Mouse (Mus musculus): Measurements from ENCODE around the gene Egfl7. TPM values are rescaled to one million over a fixed set of nuclear protein-coding genes. Genes with fewer than 3 reads are reported as not detected.
A peak's percentile ranks its signal among the peaks of the same experiment; 100 is the strongest.

Gene Egfl7
- polyA plus RNA-seq, 1 experiment from 2014 or later = 64.8 TPM

DNA sequence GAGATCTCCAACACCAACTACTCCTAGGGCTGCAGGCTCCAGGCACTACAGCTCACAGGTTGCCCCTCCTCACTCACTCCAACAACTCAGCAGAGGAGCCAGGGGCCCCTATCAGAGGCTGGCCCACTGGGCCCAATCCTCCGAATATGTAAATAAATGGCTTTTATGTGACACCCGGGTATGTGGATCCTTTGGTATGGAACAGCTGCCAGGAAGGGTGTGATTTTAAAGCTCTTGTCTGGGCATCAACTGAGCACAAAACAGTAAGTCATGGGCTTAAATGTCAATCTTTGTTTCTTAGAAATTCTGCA, 56.5 kb downstream of the Egfl7 start:
- H3K9ac ChIP-seq (replicated peaks) = no peak overlapping the region
- H3K4me3 ChIP-seq = no peak overlapping the region
- H3K4me2 ChIP-seq (replicated peaks) = no peak overlapping the region
- H3K27me3 ChIP-seq = no peaks in the 10 kb centered on the region
- 62% methylated on average over 2 of the region's 2 CpGs for WGBS
- peaks cover 45% of the 10 kb centered on the region for H3K36me3 ChIP-seq
- no peak overlapping the region for H3K27ac ChIP-seq (replicated peaks)
- no peaks in the 10 kb centered on the region for H3K9me3 ChIP-seq
- peaks cover 32% of the 10 kb centered on the region for H3K4me1 ChIP-seq
- no peak for ATAC-seq (ENCODE audit: low FRiP score, low read depth)

GRCm38 (mm10) chr2:26637316-26637932, 57.6 kb downstream of the Egfl7 start:
- H3K4me2 ChIP-seq (replicated peaks) = no peak overlapping the region
- H3K4me1 ChIP-seq = peaks cover 28% of the 10 kb centered on the region
- no peak overlapping the region for H3K4me3 ChIP-seq
- peaks cover 41% of the 10 kb centered on the region for H3K36me3 ChIP-seq
- no peak for ATAC-seq (ENCODE audit: low FRiP score, low read depth)
- H3K9ac ChIP-seq (replicated peaks) = peak overlapping the region; percentile 0; the same call in 1 of the 2 replicates
- no peaks in the 10 kb centered on the region for H3K9me3 ChIP-seq
- WGBS = 89% methylated on average over 4 of the region's 4 CpGs
- H3K27ac ChIP-seq (replicated peaks) = no peak overlapping the region
- H3K27me3 ChIP-seq = no peaks in the 10 kb centered on the region

GRCm38 (mm10) chr2:26638039-26638438, 58.2 kb downstream of the Egfl7 start:
- no peak for ATAC-seq (ENCODE audit: low FRiP score, low read depth)
- H3K4me1 ChIP-seq = peaks cover 28% of the 10 kb centered on the region
- peaks cover 41% of the 10 kb centered on the region for H3K36me3 ChIP-seq
- peak overlapping the region; percentile 84; the same call in 1 of the 2 replicates for H3K4me2 ChIP-seq (replicated peaks)
- no peak overlapping the region for H3K27ac ChIP-seq (replicated peaks)
- peak overlapping the region; percentile 0; the same call in 1 of the 2 replicates for H3K9ac ChIP-seq (replicated peaks)
- WGBS = 89% methylated on average over 5 of the region's 5 CpGs
- peak overlapping the region; percentile 94; the same call in 1 of the 2 replicates for H3K4me3 ChIP-seq
- H3K27me3 ChIP-seq = no peaks in the 10 kb centered on the region
- H3K9me3 ChIP-seq = no peaks in the 10 kb centered on the region

- Histone ChIP-seq H3K4me3 (peak overlapping the region; percentile 94), H3K36me3 (peaks cover 41% of the 10 kb centered on the region), H3K27me3 (no peaks in the 10 kb centered on the region), H3K27ac (replicated peaks) (0 out of 2 replicates have a peak overlapping the region, but pooled peaks have one; percentile 8), H3K4me2 (replicated peaks) (peak overlapping the region; percentile 84), H3K4me1 (peaks cover 25% of the 10 kb centered on the region), H3K9ac (replicated peaks) (peak overlapping the region; percentile 96), H3K9me3 (no peaks in the 10 kb centered on the region)
- 75% methylated on average over 5 of the region's 5 CpGs for WGBS
- no peak for ATAC-seq (ENCODE audit: low FRiP score, low read depth)
These were observed 58.8 kb downstream of the Egfl7 start for GRCm38 (mm10) chr2:26638572-26638971.

- Histone ChIP-seq H3K4me3 (peak overlapping the region; percentile 94), H3K27me3 (no peaks in the 10 kb centered on the region), H3K4me2 (replicated peaks) (peak overlapping the region; percentile 84), H3K4me1 (peaks cover 23% of the 10 kb centered on the region), H3K9me3 (no peaks in the 10 kb centered on the region), H3K9ac (replicated peaks) (peak overlapping the region; percentile 96), H3K36me3 (peaks cover 38% of the 10 kb centered on the region), H3K27ac (replicated peaks) (peak overlapping the region; percentile 8; the same call in 1 of the 2 replicates)
- ATAC-seq (ENCODE audit: low FRiP score, low read depth) = no peak
- WGBS = 9% methylated on average over 8 of the region's 8 CpGs
These were observed 59.3 kb downstream of the Egfl7 start for GRCm38 (mm10) chr2:26639083-26639482.

DNA sequence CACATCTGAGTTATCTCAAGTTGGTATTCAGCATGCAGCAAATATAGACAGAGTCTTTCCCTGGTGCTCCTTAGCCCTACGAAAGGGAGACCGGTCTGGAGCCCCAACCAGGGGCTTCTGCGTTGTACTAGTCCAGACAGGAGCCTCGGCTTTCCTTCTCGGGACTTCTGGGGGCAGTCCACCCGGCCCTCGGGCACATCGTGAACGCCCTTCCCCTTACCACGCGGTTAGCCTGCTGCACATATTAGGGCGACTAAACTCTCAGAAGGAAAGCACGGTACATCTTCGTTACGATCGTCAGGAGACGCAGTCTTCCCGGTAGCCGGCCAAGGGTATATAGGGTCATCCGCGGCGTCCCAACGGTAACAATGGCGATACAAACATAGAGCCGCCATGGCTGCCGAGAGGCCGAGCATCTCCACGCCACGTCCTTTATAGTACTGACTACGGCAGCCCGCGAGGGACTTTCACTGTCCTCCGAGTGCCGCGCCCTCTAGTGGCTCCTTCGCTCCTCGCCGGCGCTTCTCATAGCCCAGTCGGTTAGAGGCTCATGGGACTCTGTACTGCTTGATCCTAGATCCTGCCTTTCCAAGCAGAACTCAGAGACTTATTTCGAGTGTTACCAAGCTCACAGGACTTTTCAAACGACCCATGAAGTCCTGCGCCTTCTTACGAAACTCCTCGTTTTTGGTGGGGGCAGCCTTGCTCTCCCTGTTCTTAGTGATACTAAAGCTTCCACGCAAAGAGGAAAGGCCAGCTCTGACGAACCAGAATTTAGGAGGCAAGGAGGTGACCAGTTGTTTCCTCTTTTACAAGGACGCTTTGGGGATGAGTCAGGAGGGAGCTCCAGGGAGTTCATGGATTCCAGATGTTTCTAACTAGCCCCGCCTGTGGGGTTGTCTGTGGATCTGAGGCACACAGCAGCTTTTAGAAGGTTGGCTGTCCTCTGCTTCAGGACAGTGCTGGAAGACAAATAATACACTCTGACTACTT, 60.3 kb downstream of the Egfl7 start:
- H3K4me2 ChIP-seq (replicated peaks) = peak overlapping the region; percentile 84
- H3K36me3 ChIP-seq = peaks cover 28% of the 10 kb centered on the region
- peaks cover 23% of the 10 kb centered on the region for H3K4me1 ChIP-seq
- peak; percentile 87 for ATAC-seq (ENCODE audit: low FRiP score, low read depth)
- peak overlapping the region; percentile 94 for H3K4me3 ChIP-seq
- no peaks in the 10 kb centered on the region for H3K27me3 ChIP-seq
- H3K9ac ChIP-seq (replicated peaks) = peak overlapping the region; percentile 96
- H3K9me3 ChIP-seq = no peaks in the 10 kb centered on the region
- peak overlapping the region; percentile 73 for H3K27ac ChIP-seq (replicated peaks)
- 4% methylated on average over 49 of the region's 49 CpGs for WGBS

DNA sequence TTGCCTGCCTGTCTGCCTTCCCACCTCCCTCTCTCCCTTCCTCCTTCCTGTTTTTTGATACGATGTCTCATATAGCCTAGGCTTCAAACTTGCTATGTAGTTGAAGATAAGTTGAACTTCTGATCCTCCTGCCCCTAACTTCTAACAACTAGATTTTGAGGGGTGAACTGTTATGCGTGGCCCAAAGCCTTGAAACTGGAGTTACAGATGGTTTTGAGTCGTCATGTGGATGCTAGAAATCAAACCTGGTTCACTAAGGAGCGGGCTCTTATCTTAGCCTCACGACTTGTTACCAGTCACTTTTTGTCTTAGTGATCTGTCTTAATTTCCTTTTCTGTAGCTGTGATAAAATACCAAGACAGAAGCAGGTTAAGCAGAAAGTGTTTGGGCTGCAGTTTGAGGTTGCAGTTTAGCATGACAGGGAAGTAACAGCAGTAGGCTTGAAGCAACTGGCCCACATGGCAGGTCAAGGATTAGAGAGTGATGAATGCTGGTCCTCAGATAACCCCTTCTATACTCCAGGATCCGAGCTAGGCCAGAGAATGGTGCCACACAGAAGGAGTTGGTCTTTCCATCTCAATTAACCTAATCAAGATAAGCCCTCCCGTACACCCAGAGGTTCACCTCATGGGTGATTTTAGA, 61.3 kb downstream of the Egfl7 start:
- ATAC-seq (ENCODE audit: low FRiP score, low read depth) = no peak
- Histone ChIP-seq H3K36me3 (peaks cover 18% of the 10 kb centered on the region), H3K4me2 (replicated peaks) (no peak overlapping the region), H3K27me3 (no peaks in the 10 kb centered on the region), H3K4me3 (no peak overlapping the region), H3K9me3 (no peaks in the 10 kb centered on the region), H3K4me1 (peaks cover 23% of the 10 kb centered on the region), H3K9ac (replicated peaks) (no peak overlapping the region), H3K27ac (replicated peaks) (no peak overlapping the region)
- WGBS = 79% methylated on average over 7 of the region's 7 CpGs

MicroRNAs within 50 kb of the gene (microRNA counts, 519-probe panel; counts per million panel counts)
- 8,597 counts per million, percentile 91 among the panel's probes with 10 or more counts for microRNA mmu-miR-126-3p
- 4,155 counts per million, percentile 27 among the panel's probes with 10 or more counts for microRNA mmu-miR-126-5p

Small RNAs within 50 kb of the gene (microRNA-seq; reads per million reads assigned to microRNA genes)
- not detected for gene Mir126a
- gene Mir126b = not detected

Other genes with a start within 250 kb of the Egfl7 start
- 34.4 and 35.2 TPM in 2 replicates for gene Dnlz, start 227.9 kb upstream of the Egfl7 start, polyA plus RNA-seq (2016; fragmentation: Nextera tagmentation; extraction: Ambion mirVana)
- gene Card9, start 219.1 kb upstream of the Egfl7 start, polyA plus RNA-seq (2016; fragmentation: Nextera tagmentation; extraction: Ambion mirVana) = 2.0 and 2.1 TPM in 2 replicates
- gene Snapc4, start 199.4 kb upstream of the Egfl7 start, polyA plus RNA-seq (2016; fragmentation: Nextera tagmentation; extraction: Ambion mirVana) = 36.9 and 41.5 TPM in 2 replicates
- 169 and 170 TPM in 2 replicates for gene Entr1, start 190.7 kb upstream of the Egfl7 start, polyA plus RNA-seq (2016; fragmentation: Nextera tagmentation; extraction: Ambion mirVana)
- gene Pmpca, start 190.7 kb upstream of the Egfl7 start, polyA plus RNA-seq (2016; fragmentation: Nextera tagmentation; extraction: Ambion mirVana) = 126 and 128 TPM in 2 replicates
- gene Inpp5e, start 170.8 kb upstream of the Egfl7 start, polyA plus RNA-seq (2016; fragmentation: Nextera tagmentation; extraction: Ambion mirVana) = 31.4 and 33.8 TPM in 2 replicates
- gene Sec16a, start 134.8 kb upstream of the Egfl7 start, polyA plus RNA-seq (2016; fragmentation: Nextera tagmentation; extraction: Ambion mirVana) = 29.3 and 33.3 TPM in 2 replicates
- 53.5 and 56.2 TPM in 2 replicates for gene Notch1, start 63.4 kb upstream of the Egfl7 start, polyA plus RNA-seq (2016; fragmentation: Nextera tagmentation; extraction: Ambion mirVana)
- gene Gm20532, start 6.6 kb downstream of the Egfl7 start, polyA plus RNA-seq (2016; fragmentation: Nextera tagmentation; extraction: Ambion mirVana) = not detected in 2 replicates
- gene Agpat2, start 24.4 kb downstream of the Egfl7 start, polyA plus RNA-seq (2016; fragmentation: Nextera tagmentation; extraction: Ambion mirVana) = 6.9 and 9.6 TPM in 2 replicates
- 75.1 and 77.5 TPM in 2 replicates for gene Fam69b, start 48.4 kb downstream of the Egfl7 start, polyA plus RNA-seq (2016; fragmentation: Nextera tagmentation; extraction: Ambion mirVana)
- not detected in 2 replicates for gene Lcn4, start 91.3 kb downstream of the Egfl7 start, polyA plus RNA-seq (2016; fragmentation: Nextera tagmentation; extraction: Ambion mirVana)